Mouse (Mus musculus): ENCODE measurements around the gene Zfp978. TPM values are rescaled to one million over a fixed set of nuclear protein-coding genes. Genes with fewer than 3 reads are reported as not detected.
"Not testable (repeated sequence)": the region's sequence is repeated elsewhere in the genome, so short reads cannot be mapped to it uniquely, and the experiment has no call there.

The Zfp978 gene
- polyA plus RNA-seq (2014; fragmentation: Nextera tagmentation; extraction: Ambion mirVana): not detected in 2 replicates

- not testable (repeated sequence) for H3K4me3 ChIP-seq (ENCODE audit: low read depth, low read length); H3K9ac ChIP-seq (ENCODE audit: low read depth, low read length); H3K27ac ChIP-seq (replicated peaks; ENCODE audit: low read depth, low read length); H3K36me3 ChIP-seq (ENCODE audit: control insufficient read depth, insufficient read depth, low read length); H3K27me3 ChIP-seq (replicated peaks; ENCODE audit: control insufficient read depth, insufficient read depth, low read length); ATAC-seq (ENCODE audit: low read depth); H3K4me2 ChIP-seq (ENCODE audit: low read depth, low read length); H3K9me3 ChIP-seq (ENCODE audit: control insufficient read depth, low read length); H3K4me1 ChIP-seq (ENCODE audit: control insufficient read depth, insufficient read depth, low read length); DNase-seq (ENCODE audit: low spot score)
- WGBS: no CpG with 5 or more reads among the region's 6 CpGs
Observed at GRCm38 (mm10) chr4:147361003-147361402, at the start of gene Zfp978. Gene Zfp978 (plus strand): TSS chr4:147361303.

GRCm38 (mm10) chr4:147335036-147335690 lies 25.9 kb upstream of the Zfp978 start:
- H3K27ac ChIP-seq (replicated peaks; ENCODE audit: low read depth, low read length); H3K9ac ChIP-seq (ENCODE audit: low read depth, low read length); H3K4me1 ChIP-seq (ENCODE audit: control insufficient read depth, insufficient read depth, low read length); H3K4me3 ChIP-seq (ENCODE audit: low read depth, low read length); H3K36me3 ChIP-seq (ENCODE audit: control insufficient read depth, insufficient read depth, low read length); H3K4me2 ChIP-seq (ENCODE audit: low read depth, low read length); DNase-seq (ENCODE audit: low spot score); H3K27me3 ChIP-seq (replicated peaks; ENCODE audit: control insufficient read depth, insufficient read depth, low read length): not testable (repeated sequence)
- peaks cover 65% of the 10 kb centered on the region for H3K9me3 ChIP-seq (ENCODE audit: control insufficient read depth, low read length)
- WGBS: 89% methylated on average over 2 of the region's 2 CpGs
- ATAC-seq (ENCODE audit: low read depth): peak; percentile 30; the same call in 1 of the 2 replicates

- not testable (repeated sequence) for H3K9ac ChIP-seq (ENCODE audit: low read depth, low read length); H3K4me3 ChIP-seq (ENCODE audit: low read depth, low read length); H3K36me3 ChIP-seq (ENCODE audit: control insufficient read depth, insufficient read depth, low read length); DNase-seq (ENCODE audit: low spot score); H3K27me3 ChIP-seq (replicated peaks; ENCODE audit: control insufficient read depth, insufficient read depth, low read length); H3K4me1 ChIP-seq (ENCODE audit: control insufficient read depth, insufficient read depth, low read length); H3K27ac ChIP-seq (replicated peaks; ENCODE audit: low read depth, low read length); H3K4me2 ChIP-seq (ENCODE audit: low read depth, low read length)
- ATAC-seq (ENCODE audit: low read depth): peak; percentile 44; the same call in 1 of the 2 replicates
- H3K9me3 ChIP-seq (ENCODE audit: control insufficient read depth, low read length): peaks cover 71% of the 10 kb centered on the region
- 21% methylated on average over 1 of the region's 1 CpGs for WGBS
Observed at GRCm38 (mm10) chr4:147335691-147336367, 25.3 kb upstream of the Zfp978 start.

- H3K9me3 ChIP-seq (ENCODE audit: control insufficient read depth, low read length): peaks cover 73% of the 10 kb centered on the region
- 68% methylated on average over 6 of the region's 6 CpGs for WGBS
- not testable (repeated sequence) for H3K27ac ChIP-seq (replicated peaks; ENCODE audit: low read depth, low read length); H3K27me3 ChIP-seq (replicated peaks; ENCODE audit: control insufficient read depth, insufficient read depth, low read length); H3K4me2 ChIP-seq (ENCODE audit: low read depth, low read length); H3K9ac ChIP-seq (ENCODE audit: low read depth, low read length); H3K4me1 ChIP-seq (ENCODE audit: control insufficient read depth, insufficient read depth, low read length); H3K4me3 ChIP-seq (ENCODE audit: low read depth, low read length); H3K36me3 ChIP-seq (ENCODE audit: control insufficient read depth, insufficient read depth, low read length); DNase-seq (ENCODE audit: low spot score)
- peak; percentile 62 for ATAC-seq (ENCODE audit: low read depth)
Observed at GRCm38 (mm10) chr4:147336368-147337195, 24.5 kb upstream of the Zfp978 start.

GRCm38 (mm10) chr4:147337520-147337919 lies 23.6 kb upstream of the Zfp978 start:
- H3K4me2 ChIP-seq (ENCODE audit: low read depth, low read length); H3K4me1 ChIP-seq (ENCODE audit: control insufficient read depth, insufficient read depth, low read length); H3K36me3 ChIP-seq (ENCODE audit: control insufficient read depth, insufficient read depth, low read length); H3K27me3 ChIP-seq (replicated peaks; ENCODE audit: control insufficient read depth, insufficient read depth, low read length); H3K27ac ChIP-seq (replicated peaks; ENCODE audit: low read depth, low read length); ATAC-seq (ENCODE audit: low read depth); H3K4me3 ChIP-seq (ENCODE audit: low read depth, low read length); H3K9ac ChIP-seq (ENCODE audit: low read depth, low read length); DNase-seq (ENCODE audit: low spot score): not testable (repeated sequence)
- H3K9me3 ChIP-seq (ENCODE audit: control insufficient read depth, low read length): peaks cover 73% of the 10 kb centered on the region
- 88% methylated on average over 2 of the region's 2 CpGs for WGBS

GRCm38 (mm10) chr4:147338032-147338610 lies 23.0 kb upstream of the Zfp978 start:
- Histone ChIP-seq H3K9me3 (ENCODE audit: control insufficient read depth, low read length) (peaks cover 74% of the 10 kb centered on the region), H3K4me2 (ENCODE audit: low read depth, low read length) (no peak overlapping the region), H3K36me3 (ENCODE audit: control insufficient read depth, insufficient read depth, low read length) (no peaks in the 10 kb centered on the region), H3K27ac (replicated peaks; ENCODE audit: low read depth, low read length) (no peak overlapping the region), H3K4me3 (ENCODE audit: low read depth, low read length) (no peak overlapping the region), H3K27me3 (replicated peaks; ENCODE audit: control insufficient read depth, insufficient read depth, low read length) (no peaks in the 10 kb centered on the region), H3K9ac (ENCODE audit: low read depth, low read length) (no peak overlapping the region), H3K4me1 (ENCODE audit: control insufficient read depth, insufficient read depth, low read length) (no peaks in the 10 kb centered on the region)
- WGBS: 71% methylated on average over 5 of the region's 5 CpGs
- DNase-seq (ENCODE audit: low spot score) (no peak), ATAC-seq (ENCODE audit: low read depth) (no peak)

GRCm38 (mm10) chr4:147338706-147339105 lies 22.4 kb upstream of the Zfp978 start:
- not testable (repeated sequence) for DNase-seq (ENCODE audit: low spot score); H3K4me2 ChIP-seq (ENCODE audit: low read depth, low read length); H3K36me3 ChIP-seq (ENCODE audit: control insufficient read depth, insufficient read depth, low read length); H3K9ac ChIP-seq (ENCODE audit: low read depth, low read length); H3K4me3 ChIP-seq (ENCODE audit: low read depth, low read length); H3K27me3 ChIP-seq (replicated peaks; ENCODE audit: control insufficient read depth, insufficient read depth, low read length); H3K27ac ChIP-seq (replicated peaks; ENCODE audit: low read depth, low read length); ATAC-seq (ENCODE audit: low read depth); H3K4me1 ChIP-seq (ENCODE audit: control insufficient read depth, insufficient read depth, low read length)
- H3K9me3 ChIP-seq (ENCODE audit: control insufficient read depth, low read length): peaks cover 75% of the 10 kb centered on the region
- WGBS: 73% methylated on average over 3 of the region's 3 CpGs

GRCm38 (mm10) chr4:147339601-147340219 lies 21.4 kb upstream of the Zfp978 start:
- H3K27me3 ChIP-seq (replicated peaks; ENCODE audit: control insufficient read depth, insufficient read depth, low read length); H3K4me1 ChIP-seq (ENCODE audit: control insufficient read depth, insufficient read depth, low read length); H3K9ac ChIP-seq (ENCODE audit: low read depth, low read length); H3K4me2 ChIP-seq (ENCODE audit: low read depth, low read length); DNase-seq (ENCODE audit: low spot score); ATAC-seq (ENCODE audit: low read depth); H3K36me3 ChIP-seq (ENCODE audit: control insufficient read depth, insufficient read depth, low read length); H3K4me3 ChIP-seq (ENCODE audit: low read depth, low read length); H3K27ac ChIP-seq (replicated peaks; ENCODE audit: low read depth, low read length): not testable (repeated sequence)
- 71% methylated on average over 7 of the region's 7 CpGs for WGBS
- H3K9me3 ChIP-seq (ENCODE audit: control insufficient read depth, low read length): peaks cover 72% of the 10 kb centered on the region

Measured in embryonic facial prominence, embryonic 14.5 days (tissue).